Mouse (Mus musculus): ENCODE measurements around the gene Rab7. TPM values are rescaled to one million over a fixed set of nuclear protein-coding genes. Genes with fewer than 3 reads are reported as not detected.
A peak's percentile ranks its signal among the peaks of the same experiment; 100 is the strongest.

Gene Rab7
- total and polyA plus RNA-seq, 3 experiments: 58.6 to 361 (median 68.9) TPM

GRCm38 (mm10) chr6:87996606-87997005 is 48.5 kb downstream of the Rab7 start:
- Histone ChIP-seq H3K79me2 (replicated peaks; ENCODE audit: control insufficient read depth, extremely low read depth, insufficient read depth, poor library complexity, severe bottlenecking) (no peaks in the 10 kb centered on the region; the same call in 1 of the 2 replicates), H3K4me3 (replicated peaks in 1 of 3; ENCODE audit: low read depth in 2 of 3, low read length in 2 of 3, poor library complexity in 1 of 3) (no peak overlapping the region), H3K9ac (ENCODE audit: insufficient read depth, low read depth) (no peak overlapping the region), H3K9me3 (replicated peaks; ENCODE audit: low read length) (no peaks in the 10 kb centered on the region), H3K27me3 (replicated peaks) (no peaks in the 10 kb centered on the region), H3K36me3 (replicated peaks in 1 of 2; ENCODE audit: control insufficient read depth in 1 of 2, insufficient read depth in 1 of 2, low read length in 1 of 2) (peaks cover 27 to 39% of the 10 kb centered on the region in 2 experiments), H3K4me2 (ENCODE audit: insufficient read depth, low read depth, poor library complexity, severe bottlenecking) (no peak overlapping the region), H3K4me1 (ENCODE audit: control insufficient read depth in 1 of 2, insufficient read depth in 2 of 2) (peaks cover 0 to 8% of the 10 kb centered on the region in 2 experiments; a peak in 2 of 4 replicates), H3K27ac (ENCODE audit: insufficient read depth, low read depth) (no peak overlapping the region)
- dilution Hi-C loops (cut with MboI; ENCODE audit: extremely low pct_ligation_motif_present, extremely low pct_unique_long_range_greater_than_20kb, low sequenced_read_pairs): no loop called here
- TF ChIP-seq KAT2A (IDR thresholded peaks at IDR 0.05; ENCODE audit: insufficient replicate concordance, low read length): no peak
- no peak for TF ChIP-seq MEF2A (IDR thresholded peaks at IDR 0.05; ENCODE audit: borderline replicate concordance, low read depth, low read length)
- TF ChIP-seq EP300 (IDR thresholded peaks at IDR 0.05; ENCODE audit: low read length): no peak
- no peak for TF ChIP-seq TBP (conservative IDR thresholded peaks at IDR 0.05; ENCODE audit: low read depth, low read length)
- no peak for TF ChIP-seq USF1 (IDR thresholded peaks at IDR 0.05; ENCODE audit: low read depth, low read length)
- TF ChIP-seq BHLHE40 (IDR thresholded peaks at IDR 0.05; ENCODE audit: low read depth, low read length): no peak
- no peak for TF ChIP-seq ZNF384 (IDR thresholded peaks at IDR 0.05; ENCODE audit: low read depth, low read length)
- TF ChIP-seq MAZ (IDR thresholded peaks at IDR 0.05; ENCODE audit: low read depth, low read length): no peak
- TF ChIP-seq ZKSCAN1 (IDR thresholded peaks at IDR 0.05; ENCODE audit: borderline replicate concordance, low read depth, low read length): no peak
- TF ChIP-seq CHD2 (IDR thresholded peaks at IDR 0.05; ENCODE audit: low read length): no peak
- DNase-seq (ENCODE audit: extremely low read depth): no peak
- in situ Hi-C loops (cut with MboI; ENCODE audit: low pct_ligation_motif_present, low pct_unique_long_range_greater_than_20kb, low sequenced_read_pairs): no loop called here

GRCm38 (mm10) chr6:87995519-87995918 is 49.6 kb downstream of the Rab7 start:
- H3K4me1 ChIP-seq (ENCODE audit: control insufficient read depth in 1 of 2, insufficient read depth in 2 of 2): peaks cover 0 to 11% of the 10 kb centered on the region in 2 experiments; a peak in 2 of 4 replicates

More at GRCm38 (mm10) chr6:87995519-87995918, 49.6 kb downstream of the Rab7 start:
- Histone ChIP-seq H3K9ac (ENCODE audit: insufficient read depth, low read depth) (no peak overlapping the region), H3K4me2 (ENCODE audit: insufficient read depth, low read depth, poor library complexity, severe bottlenecking) (no peak overlapping the region), H3K4me3 (replicated peaks in 1 of 3; ENCODE audit: low read depth in 2 of 3, low read length in 2 of 3, poor library complexity in 1 of 3) (no peak overlapping the region), H3K36me3 (replicated peaks in 1 of 2; ENCODE audit: control insufficient read depth in 1 of 2, insufficient read depth in 1 of 2, low read length in 1 of 2) (peaks cover 16 to 28% of the 10 kb centered on the region in 2 experiments), H3K79me2 (replicated peaks; ENCODE audit: control insufficient read depth, extremely low read depth, insufficient read depth, poor library complexity, severe bottlenecking) (no peaks in the 10 kb centered on the region), H3K27me3 (replicated peaks) (no peaks in the 10 kb centered on the region), H3K9me3 (replicated peaks; ENCODE audit: low read length) (no peaks in the 10 kb centered on the region), H3K27ac (ENCODE audit: insufficient read depth, low read depth) (no peak overlapping the region)
- in situ Hi-C loops (cut with MboI; ENCODE audit: low pct_ligation_motif_present, low pct_unique_long_range_greater_than_20kb, low sequenced_read_pairs) (no loop called here), dilution Hi-C loops (cut with MboI; ENCODE audit: extremely low pct_ligation_motif_present, extremely low pct_unique_long_range_greater_than_20kb, low sequenced_read_pairs) (no loop called here)
- peak; percentile 27 for DNase-seq (ENCODE audit: extremely low read depth)
- no peak for TF ChIP-seq ELF1 (IDR thresholded peaks at IDR 0.05; ENCODE audit: low read depth, low read length)
- TF ChIP-seq JUN (IDR thresholded peaks at IDR 0.05; ENCODE audit: insufficient read depth, low read depth, low read length): no peak
- no peak for TF ChIP-seq E2F4 (IDR thresholded peaks at IDR 0.05; ENCODE audit: insufficient replicate concordance, low read depth, low read length)
- no peak for TF ChIP-seq NRF1 (IDR thresholded peaks at IDR 0.05; ENCODE audit: low read depth, low read length)
- TF ChIP-seq ETS1 (conservative IDR thresholded peaks at IDR 0.05; ENCODE audit: low read depth, low read length): no peak
- no peak for TF ChIP-seq GABPA (IDR thresholded peaks at IDR 0.05; ENCODE audit: insufficient replicate concordance, low read depth, low read length)
- no peak for TF ChIP-seq SMC3 (IDR thresholded peaks at IDR 0.05; ENCODE audit: low read depth, low read length)
